Mouse (Mus musculus) MEL-GATA-1-ER (cell line): ENCODE data around the gene Gemin4.

Experiments used
- DNase-seq: peaks from one replicate; pipeline ENCODE4 v3.0.0-alpha.2; 2012; ENCODE audit warnings: low read depth; ENCODE audit errors: extremely low read depth

The Gemin4 gene

GRCm38 (mm10) chr11:76217390-76217800 lies at the start of gene Gemin4, which contains the start of gene Dbil5:
Gene Gemin4 (minus strand): TSS chr11:76217664.
Gene Dbil5 (plus strand): TSS chr11:76217608.
- peak; percentile 93 for DNase-seq

GRCm38 (mm10) chr11:76262611-76263351 lies 45.3 kb upstream of the Gemin4 start:
- no peak for DNase-seq

DNA sequence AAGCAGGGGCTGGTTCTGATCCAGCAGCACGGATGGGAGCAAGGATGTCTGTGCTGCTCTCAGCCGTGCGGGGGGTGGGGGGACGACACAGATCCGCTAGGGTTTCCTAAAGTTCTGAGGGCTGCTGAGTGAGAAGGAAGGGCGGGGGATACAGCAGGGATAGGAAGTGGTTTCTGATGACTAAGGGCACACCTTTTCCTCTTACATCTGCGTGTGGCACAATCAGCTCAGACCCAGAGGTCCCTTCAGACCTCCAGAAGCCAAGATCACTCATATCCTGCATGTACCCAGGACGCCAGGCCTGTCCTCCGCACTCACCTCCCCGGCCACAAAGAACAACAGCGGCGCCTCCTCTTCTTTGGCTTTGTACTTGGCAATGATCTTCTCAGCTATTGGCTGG lies 43.8 kb upstream of the Gemin4 start:
- peak; percentile 21 for DNase-seq

DNA sequence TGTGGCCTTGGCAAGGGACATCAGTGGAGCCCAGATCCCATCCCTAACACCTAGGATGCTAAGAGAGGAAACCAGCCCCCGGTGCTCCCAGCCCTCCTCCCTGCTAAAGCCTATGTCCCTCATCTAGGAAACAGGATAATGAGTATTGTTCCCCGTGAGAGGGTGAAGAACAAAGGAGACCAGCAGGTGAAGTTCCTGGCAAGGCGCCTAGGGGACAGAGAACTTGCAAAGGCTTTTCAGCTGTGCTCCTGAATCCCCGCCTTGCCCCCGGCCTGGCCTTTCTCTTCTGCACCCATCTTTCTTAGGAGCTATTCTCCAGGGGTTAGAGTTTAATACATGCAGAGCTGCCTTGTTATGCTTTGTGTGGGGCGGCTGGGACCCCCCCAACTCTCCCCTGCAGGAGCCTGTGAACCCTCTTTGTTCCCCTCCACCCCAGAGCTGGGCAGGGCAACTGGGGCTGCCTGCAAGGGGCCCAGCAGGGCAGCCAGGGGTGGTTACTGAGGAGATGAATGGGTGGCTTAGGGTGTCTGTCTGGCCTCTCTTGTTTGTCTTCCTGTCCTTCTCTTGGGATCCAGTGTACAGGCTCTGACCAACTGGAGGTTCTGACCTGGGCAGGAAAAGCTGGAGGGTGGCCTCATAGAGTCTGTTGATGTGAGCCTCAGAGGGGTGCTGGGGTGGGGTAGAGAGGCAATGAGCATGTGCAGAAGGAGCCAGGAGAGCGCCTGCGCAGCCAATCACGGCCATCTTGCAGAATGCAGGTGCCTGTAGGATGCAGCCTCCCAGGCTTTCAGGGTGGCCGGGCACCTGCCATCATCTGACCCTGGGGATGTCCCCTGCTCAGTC lies 43.0 kb upstream of the Gemin4 start:
- DNase-seq = no peak

DNA sequence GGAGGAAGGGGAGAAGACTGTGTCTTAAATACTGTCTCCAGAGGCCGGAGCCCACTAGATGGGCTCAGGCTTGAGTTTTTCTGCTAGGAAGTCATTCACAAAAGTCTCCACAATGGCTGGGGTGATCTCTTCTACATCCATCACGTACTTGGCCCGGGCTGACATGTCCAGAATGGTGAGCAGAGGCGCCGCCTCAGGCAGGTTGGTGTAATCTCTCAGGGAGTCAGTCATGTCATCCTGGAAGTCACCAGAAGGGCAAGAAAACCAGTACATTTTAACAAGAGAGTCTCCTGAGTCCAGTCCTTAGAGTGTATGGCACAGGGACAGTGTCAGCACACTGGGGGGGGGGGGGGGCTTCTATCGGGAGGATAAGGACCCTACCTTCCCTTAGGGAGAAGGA lies 41.0 kb upstream of the Gemin4 start:
- DNase-seq = no peak

DNA sequence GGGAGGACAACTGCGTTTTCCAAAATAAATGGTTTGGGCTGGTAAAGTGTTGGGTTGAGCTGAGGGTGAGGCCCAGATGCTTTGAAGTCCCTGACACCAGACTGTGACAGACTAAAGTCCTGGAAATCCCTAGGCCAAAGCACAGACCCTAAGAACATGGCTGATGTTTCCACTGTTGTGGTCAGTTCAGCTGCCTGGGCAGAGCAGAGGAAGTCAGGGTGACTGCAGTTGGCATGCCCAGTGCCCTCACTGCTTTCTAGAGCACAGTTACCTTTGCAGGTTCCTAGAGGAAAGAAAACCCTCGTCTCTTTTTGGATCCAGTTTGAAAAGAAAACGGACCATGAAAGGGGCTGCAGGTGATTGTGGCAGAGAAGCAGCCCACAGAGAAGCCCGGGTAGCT lies 39.9 kb upstream of the Gemin4 start:
- no peak for DNase-seq

DNA sequence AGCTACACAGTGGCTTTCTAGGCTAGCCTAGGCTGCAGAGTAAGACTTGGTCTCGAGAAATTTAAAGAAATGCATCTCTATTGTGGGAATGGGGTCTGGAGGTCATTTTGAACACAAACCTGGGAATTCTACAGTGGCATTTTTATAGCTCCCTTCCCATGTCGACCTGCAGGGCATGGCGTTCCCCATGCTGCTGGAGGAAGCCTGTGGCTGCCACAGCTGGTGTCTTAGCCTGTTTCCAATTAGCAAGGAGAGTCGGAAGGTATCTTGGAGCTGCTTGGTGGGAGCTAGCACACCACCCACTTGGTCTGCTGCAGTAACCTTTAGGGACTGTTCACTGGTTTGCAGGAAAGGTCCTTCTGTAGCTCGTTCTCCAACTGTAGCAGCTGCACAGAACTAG lies 38.7 kb upstream of the Gemin4 start:
- no peak for DNase-seq

- no peak for DNase-seq
Measured at GRCm38 (mm10) chr11:76255431-76256001, 38.1 kb upstream of the Gemin4 start.

- DNase-seq = no peak
Measured at GRCm38 (mm10) chr11:76253918-76254264, 36.4 kb upstream of the Gemin4 start.

GRCm38 (mm10) chr11:76253145-76253917 lies 35.9 kb upstream of the Gemin4 start:
- DNase-seq = peak; percentile 20

DNA sequence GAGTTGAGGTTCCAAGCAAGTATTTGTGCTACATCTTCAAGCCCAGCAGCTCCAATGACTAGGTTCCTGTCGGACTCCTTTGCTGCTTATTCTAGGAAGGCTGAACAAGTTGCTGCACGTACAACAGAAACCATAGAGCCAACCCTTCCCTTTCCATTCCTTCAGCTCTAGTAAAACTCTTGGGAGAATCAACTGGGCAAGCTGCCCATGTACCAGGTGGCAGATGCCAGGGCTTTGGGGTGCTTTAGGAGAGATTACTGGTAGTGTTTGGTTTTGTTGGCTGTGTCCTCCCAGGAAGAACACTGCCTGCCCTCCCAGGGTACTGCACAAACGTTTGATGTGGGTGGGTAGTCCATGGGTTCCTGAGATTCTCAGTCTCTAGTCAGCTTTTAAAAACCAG lies 34.6 kb upstream of the Gemin4 start:
- no peak for DNase-seq

DNA sequence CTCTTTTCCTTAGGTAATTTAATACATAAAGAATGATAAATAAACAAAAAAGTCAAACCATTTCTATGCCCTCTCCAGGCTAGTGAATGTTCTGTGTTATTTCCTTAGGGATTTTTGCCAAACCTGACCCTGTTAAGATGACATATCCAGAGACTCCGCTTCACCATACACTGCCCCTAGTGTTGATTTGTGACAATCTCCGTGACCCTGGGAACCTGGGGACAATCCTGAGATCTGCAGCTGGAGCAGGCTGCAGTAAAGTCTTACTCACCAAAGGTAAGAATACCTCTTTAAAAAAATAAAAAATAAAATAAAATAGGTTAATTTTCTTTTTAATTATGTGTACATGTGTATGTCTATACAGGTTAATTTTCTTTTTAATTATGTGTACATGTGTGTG lies 29.8 kb upstream of the Gemin4 start:
- no peak for DNase-seq

GRCm38 (mm10) chr11:76246439-76246838 lies 29.0 kb upstream of the Gemin4 start:
- no peak for DNase-seq

DNA sequence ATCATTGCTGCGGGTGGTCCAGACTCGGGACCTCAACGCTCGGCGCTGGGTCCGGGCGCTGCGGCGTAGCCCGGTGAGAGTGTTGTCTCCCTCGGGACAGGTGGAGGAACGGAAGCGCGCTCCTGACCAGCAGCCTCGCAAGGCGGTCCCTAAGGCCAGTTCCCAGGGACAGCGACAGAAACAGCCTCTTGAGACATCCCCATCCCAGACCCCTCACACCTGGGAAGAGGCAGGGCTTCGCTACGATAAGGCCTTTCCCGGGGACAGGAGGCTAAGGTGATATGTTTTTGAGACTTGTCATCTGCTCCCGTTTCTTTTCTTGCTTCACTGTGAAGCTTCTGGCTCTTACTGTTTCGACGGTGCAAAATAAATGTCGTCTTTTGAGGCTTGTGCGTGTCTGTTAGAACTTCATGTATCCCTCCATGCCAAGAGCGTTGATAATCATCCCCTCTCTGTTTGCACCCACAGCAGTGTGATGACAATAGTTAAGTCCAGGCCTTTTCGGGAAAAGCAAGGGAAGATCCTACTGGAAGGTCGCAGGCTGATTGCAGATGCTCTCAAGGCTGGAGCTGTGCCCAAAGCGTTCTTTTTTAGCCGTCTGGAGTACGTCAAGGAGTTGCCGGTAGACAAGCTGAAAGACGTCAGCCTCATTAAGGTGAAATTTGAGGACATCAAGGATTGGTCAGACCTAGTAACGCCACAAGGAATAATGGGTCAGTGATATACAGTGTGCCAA lies 26.5 kb upstream of the Gemin4 start:
- DNase-seq = no peak

DNA sequence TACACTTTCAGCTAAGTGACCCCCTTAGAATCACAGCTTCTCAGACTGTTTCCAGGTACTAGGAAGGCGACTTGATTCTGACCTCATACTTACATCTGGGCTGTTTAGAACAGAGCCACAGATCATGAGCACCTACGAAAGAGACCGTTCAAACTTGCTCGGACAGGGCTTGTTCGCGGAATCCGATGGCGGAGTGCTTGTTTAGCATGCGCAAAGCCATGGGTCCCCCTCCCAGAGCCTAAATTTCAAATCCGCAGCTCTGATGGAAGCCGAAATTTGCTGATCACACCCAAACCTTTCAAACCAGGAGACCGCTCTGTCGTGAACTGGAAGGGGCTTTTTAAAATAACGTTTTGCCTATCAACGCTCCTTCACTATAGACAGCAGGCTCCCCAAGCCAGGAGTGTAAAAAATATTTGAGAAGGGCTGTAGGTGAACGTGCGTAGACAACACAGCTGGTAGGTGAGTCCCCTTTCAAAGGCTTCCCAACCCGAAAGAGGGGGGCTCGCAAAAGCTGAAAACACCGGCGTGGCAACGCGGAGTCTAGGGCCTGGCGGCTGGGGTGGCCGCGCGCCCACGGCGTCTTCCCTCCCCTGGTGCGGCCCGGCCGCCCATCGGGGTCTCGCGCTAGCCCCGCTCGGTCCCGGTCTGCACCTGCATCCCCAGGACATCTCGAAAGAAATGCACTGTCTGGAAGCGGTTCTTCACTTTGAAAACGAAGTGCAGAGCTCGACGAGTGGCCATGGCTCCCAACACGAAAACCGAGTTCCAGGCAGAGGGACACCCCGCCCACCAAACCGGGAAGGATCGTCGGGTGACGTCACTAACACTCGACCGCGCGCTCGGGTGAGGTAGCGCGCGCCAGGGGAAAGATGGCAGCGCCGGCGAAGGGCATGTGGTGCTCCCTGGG lies 25.7 kb upstream of the Gemin4 start, which contains the start of the genes Mrm3 and Glod4:
Gene Mrm3 (plus strand): TSS at position 815 of the 910 bp plus-strand sequence.
Gene Glod4 (minus strand): TSS at position 825 of the 910 bp plus-strand sequence.
- DNase-seq = peak; percentile 69

- DNase-seq = no peak
Measured at GRCm38 (mm10) chr11:76239750-76240149, 22.3 kb upstream of the Gemin4 start.

GRCm38 (mm10) chr11:76236136-76236535 lies 18.7 kb upstream of the Gemin4 start:
- no peak for DNase-seq

DNA sequence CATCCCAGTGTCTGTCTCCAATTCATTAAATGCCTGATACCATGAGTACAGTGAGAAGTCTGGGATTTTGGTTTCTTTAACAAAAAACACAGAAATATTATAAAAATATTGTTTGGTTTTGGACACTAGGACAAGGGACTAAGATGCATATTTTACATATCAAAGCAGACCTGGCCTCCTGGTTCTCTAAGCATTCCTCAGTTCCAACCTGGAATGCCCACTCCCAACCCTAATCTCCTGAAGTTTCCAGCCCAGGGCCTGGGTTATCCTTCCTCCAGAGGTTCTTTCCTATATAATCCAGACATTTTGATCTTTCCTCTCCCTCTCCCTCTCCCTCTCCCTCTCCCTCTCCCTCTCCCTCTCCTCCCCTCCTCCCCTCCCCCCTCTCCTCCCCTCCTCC lies 7.6 kb upstream of the Gemin4 start:
- no peak for DNase-seq

GRCm38 (mm10) chr11:76224631-76225030 lies 7.2 kb upstream of the Gemin4 start:
- DNase-seq = no peak
